Mouse (Mus musculus): ENCODE results near the gene Pth1r. TPM values are rescaled to one million over a fixed set of nuclear protein-coding genes. Genes with fewer than 3 reads are reported as not detected.

Pth1r gene
- 2.5 and 3.2 TPM in 2 replicates for polyA plus RNA-seq (2012; rRNA removed)

DNA sequence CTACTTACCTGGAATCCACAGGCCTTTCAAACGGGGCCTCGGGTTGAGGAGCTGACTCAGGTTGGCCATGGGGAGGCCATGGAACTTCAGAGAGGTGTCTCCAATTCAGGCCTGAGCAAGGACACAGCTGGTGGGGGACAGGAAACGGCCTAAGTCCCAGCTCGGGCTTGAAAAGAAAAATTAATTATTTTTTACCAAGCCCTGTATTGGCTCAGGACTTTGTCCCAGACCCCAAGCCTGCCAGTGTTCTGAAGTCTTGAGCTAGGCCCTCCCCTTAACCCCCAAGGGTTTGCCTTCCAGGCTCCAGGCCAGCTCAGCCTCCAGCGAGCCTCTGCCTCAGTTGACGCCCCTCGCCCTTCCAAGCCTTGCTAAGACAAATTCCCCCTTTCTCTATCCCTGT lies at the start of gene Pth1r:
Gene Pth1r (minus strand): TSS at position 185 of the 400 bp plus-strand sequence.

DNA sequence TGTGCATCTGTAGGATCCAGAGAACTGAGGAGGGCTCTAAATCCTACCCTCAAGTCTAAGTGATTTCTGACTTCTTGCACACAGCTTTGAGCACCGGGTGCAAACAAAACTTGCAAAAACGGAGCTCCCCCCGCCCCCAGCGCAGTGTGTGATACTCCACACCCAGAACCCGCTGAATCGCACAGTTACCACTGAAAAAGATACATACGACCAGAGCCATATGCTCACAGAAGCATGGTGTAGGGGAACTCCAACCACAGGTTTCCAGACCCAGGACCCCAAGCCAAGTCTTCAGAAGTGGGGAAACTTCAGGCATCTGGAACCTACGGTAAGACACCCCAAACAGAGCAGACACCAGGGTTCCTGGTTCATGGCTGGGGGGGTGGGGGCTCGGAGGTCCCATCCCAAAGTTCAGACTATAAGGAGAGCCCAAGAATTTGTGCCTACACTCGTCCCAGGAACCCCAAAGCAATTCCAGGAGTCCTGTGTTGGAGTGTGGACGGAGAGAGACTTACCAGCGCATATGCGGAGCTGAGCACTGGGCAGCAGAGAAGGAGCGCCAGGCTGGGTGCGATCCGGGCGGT lies 5.1 kb downstream of the Pth1r start, which contains the start of gene Myl3:
Gene Myl3 (plus strand): TSS at position 151 of the 584 bp plus-strand sequence.

Other genes starting within 250 kb of the Pth1r start
- 20.0 and 26.1 TPM in 2 replicates for gene Setd2, start 214.5 kb downstream of the Pth1r start, polyA plus RNA-seq (2012; rRNA removed)
- 1.8 TPM in 2 replicates for gene Nradd, start 122.7 kb downstream of the Pth1r start, polyA plus RNA-seq (2012; rRNA removed)
- gene Nbeal2, start 93.0 kb downstream of the Pth1r start, polyA plus RNA-seq (2012; rRNA removed) = 6.3 and 7.9 TPM in 2 replicates
- 59.7 and 60.4 TPM in 2 replicates for gene Ccdc12, start 90.6 kb downstream of the Pth1r start, polyA plus RNA-seq (2012; rRNA removed)
- gene Myl3, start 5.3 kb downstream of the Pth1r start, polyA plus RNA-seq (2012; rRNA removed) = 0.08 TPM in 1 of 2 replicates, not detected in the other
- not detected in 2 replicates for gene Prss42, start 51.0 kb upstream of the Pth1r start, polyA plus RNA-seq (2012; rRNA removed)
- gene Prss44, start 66.8 kb upstream of the Pth1r start, polyA plus RNA-seq (2012; rRNA removed) = not detected in 2 replicates
- not detected in 2 replicates for gene Prss43, start 79.5 kb upstream of the Pth1r start, polyA plus RNA-seq (2012; rRNA removed)
- gene Prss45, start 87.4 kb upstream of the Pth1r start, polyA plus RNA-seq (2012; rRNA removed) = 0.03 TPM in 1 of 2 replicates, not detected in the other
- not detected in 2 replicates for gene Prss46, start 97.4 kb upstream of the Pth1r start, polyA plus RNA-seq (2012; rRNA removed)
- gene Prss50, start 110.8 kb upstream of the Pth1r start, polyA plus RNA-seq (2012; rRNA removed) = 1.5 and 1.6 TPM in 2 replicates
- 5.9 and 6.7 TPM in 2 replicates for gene Als2cl, start 132.7 kb upstream of the Pth1r start, polyA plus RNA-seq (2012; rRNA removed)
- 4.0 and 4.3 TPM in 2 replicates for gene Tmie, start 133.0 kb upstream of the Pth1r start, polyA plus RNA-seq (2012; rRNA removed)
- gene Fam240a, start 169.7 kb upstream of the Pth1r start, polyA plus RNA-seq (2012; rRNA removed) = not detected in 2 replicates
- gene Tdgf1, start 199.0 kb upstream of the Pth1r start, polyA plus RNA-seq (2012; rRNA removed) = 0.02 TPM in 1 of 2 replicates, not detected in the other
- gene Lrrc2, start 204.4 kb upstream of the Pth1r start, polyA plus RNA-seq (2012; rRNA removed) = 0.05 and 0.10 TPM in 2 replicates
- gene Rtp3, start 243.4 kb upstream of the Pth1r start, polyA plus RNA-seq (2012; rRNA removed) = 39.5 and 40.2 TPM in 2 replicates